Mouse (Mus musculus) midbrain, embryonic 11.5 days (tissue): Measurements from ENCODE around the gene Fabp1. TPM values are rescaled to one million over a fixed set of nuclear protein-coding genes. Genes with fewer than 3 reads are reported as not detected.

Experiments
- ATAC-seq: fragments of 200-750 bp; cut with Nextera tagmentation; 2 replicates; pipeline ENCODE4 v1.8.0; 2017; ENCODE audit warnings: moderate TSS enrichment, moderate library complexity; ENCODE audit not compliant: low FRiP score
- DNase-seq: peaks from one replicate; pipeline ENCODE4 v3.0.0; 2015; ENCODE audit warnings: low spot score; ENCODE audit errors: missing footprints
- H3K27ac ChIP-seq: fragments of 300-500 bp; sonication (generic); 2 replicates; pipeline ENCODE4 v1.5.1; 2014; ENCODE audit warnings: low read depth, low read length
- H3K27me3 ChIP-seq: fragments of 300-500 bp; sonication (generic); 2 replicates; pipeline ENCODE4 v1.6.1; 2014; ENCODE audit warnings: mild to moderate bottlenecking, low read length, moderate library complexity, mixed read lengths; ENCODE audit not compliant: control insufficient read depth, insufficient read depth
- H3K36me3 ChIP-seq: fragments of 300-500 bp; sonication (generic); 2 replicates; pipeline ENCODE4 v1.6.1; 2014; ENCODE audit warnings: mild to moderate bottlenecking, low read length, moderate library complexity, mixed read lengths; ENCODE audit not compliant: control insufficient read depth, insufficient read depth
- H3K4me1 ChIP-seq: fragments of 300-500 bp; sonication (generic); 2 replicates; pipeline ENCODE4 v1.6.1; 2014; ENCODE audit warnings: low read length; ENCODE audit not compliant: control insufficient read depth, insufficient read depth
- H3K4me2 ChIP-seq: fragments of 300-500 bp; sonication (generic); 2 replicates; pipeline ENCODE4 v1.6.1; 2014; ENCODE audit warnings: mild to moderate bottlenecking, moderate library complexity
- H3K4me3 ChIP-seq: fragments of 300-500 bp; sonication (generic); 2 replicates; pipeline ENCODE4 v1.5.1; 2014; ENCODE audit warnings: low read depth, low read length
- H3K9ac ChIP-seq: fragments of 300-500 bp; sonication (generic); 2 replicates; pipeline ENCODE4 v1.6.1; 2014; ENCODE audit warnings: low read length
- H3K9me3 ChIP-seq: fragments of 300-500 bp; sonication (generic); 2 replicates; pipeline ENCODE4 v1.6.1; 2016; ENCODE audit warnings: low read length; ENCODE audit not compliant: control insufficient read depth
- WGBS: fragments of 180-500 bp; shearing (Covaris S2); extraction: QIAGEN DNeasy Blood & Tissue Kit; methylation state at CpG from one replicate; pipeline ENCODE4 v1.1.7; 2014; 5-methylcytosine and 5-hydroxymethylcytosine counted together
- polyA plus RNA-seq: library from polyadenylated mRNA; unstranded; fragments of >200 nt; fragmentation: Nextera tagmentation; extraction: Ambion mirVana; gene quantifications from 2 replicates; pipeline ENCODE4 v1.2.1, GENCODE M21; 2014

Gene Fabp1
- polyA plus RNA-seq, 1 experiment from 2014 or later = not detected

DNA sequence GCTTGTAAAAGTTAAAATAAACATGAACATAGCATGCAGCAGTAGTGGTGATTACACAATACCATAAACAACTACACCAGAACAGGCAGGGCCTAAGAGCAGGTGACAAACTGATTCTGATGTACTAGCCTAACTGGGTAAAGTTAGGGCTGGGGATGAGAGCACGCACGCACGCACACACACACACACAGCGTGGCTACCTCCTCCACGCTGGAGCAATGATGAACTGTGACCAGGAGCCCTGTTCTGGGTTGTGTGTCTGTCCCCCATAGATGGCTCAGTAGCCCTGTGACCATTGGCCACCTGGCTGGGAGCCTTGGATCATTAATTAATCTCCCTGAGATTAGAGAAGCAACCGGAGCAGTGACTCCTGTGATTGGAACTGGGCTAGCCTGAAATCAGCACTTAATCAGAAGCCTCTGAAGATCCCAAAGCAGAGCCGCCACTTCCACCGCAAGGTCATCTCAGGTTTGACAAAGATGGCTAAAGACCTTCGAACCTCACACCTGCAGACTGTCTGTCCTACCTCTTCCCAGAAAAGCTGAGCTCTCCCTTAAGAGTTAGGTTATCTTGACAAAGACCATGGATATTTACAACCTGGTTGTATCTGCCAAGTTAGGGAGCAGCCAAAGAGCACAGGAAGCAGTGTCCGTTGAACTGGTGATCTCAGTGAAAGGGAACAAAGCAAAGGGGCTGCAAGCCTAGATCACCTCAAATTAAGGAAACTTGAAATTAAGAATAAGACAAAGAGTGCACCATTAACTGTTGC, 26.6 kb upstream of the Fabp1 start:
- no peaks in the 10 kb centered on the region for H3K27me3 ChIP-seq
- no peak overlapping the region for H3K4me3 ChIP-seq
- DNase-seq (no peak), ATAC-seq (no peak)
- no peak overlapping the region for H3K4me2 ChIP-seq
- no peak overlapping the region for H3K9ac ChIP-seq
- H3K9me3 ChIP-seq = no peaks in the 10 kb centered on the region
- 90% methylated on average over 10 of the region's 10 CpGs for WGBS
- H3K36me3 ChIP-seq = no peaks in the 10 kb centered on the region
- H3K4me1 ChIP-seq = no peaks in the 10 kb centered on the region
- no peak overlapping the region for H3K27ac ChIP-seq

DNA sequence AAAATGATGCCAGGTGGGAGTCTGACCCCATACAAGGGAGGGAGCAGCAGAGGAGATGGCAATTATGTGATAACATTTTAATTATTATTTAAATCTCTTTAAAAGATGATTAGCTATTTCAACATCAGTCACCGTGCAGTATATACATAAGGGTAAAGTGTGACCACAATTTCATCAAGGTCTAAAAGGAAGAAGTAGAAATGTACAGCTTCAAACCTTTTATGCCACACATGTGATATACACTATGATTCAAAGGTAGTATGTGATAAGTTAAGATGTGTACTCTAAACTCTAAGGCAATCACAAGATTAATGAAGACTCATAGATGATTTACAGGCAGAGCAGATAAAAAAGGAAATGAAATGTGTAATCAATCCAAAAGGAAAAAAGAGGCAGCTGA, 19.0 kb upstream of the Fabp1 start:
- H3K36me3 ChIP-seq = no peaks in the 10 kb centered on the region
- no peaks in the 10 kb centered on the region for H3K9me3 ChIP-seq
- no peak overlapping the region for H3K27ac ChIP-seq
- DNase-seq (no peak), ATAC-seq (no peak)
- H3K4me2 ChIP-seq = no peak overlapping the region
- 91% methylated on average over 1 of the region's 1 CpGs for WGBS
- no peaks in the 10 kb centered on the region for H3K27me3 ChIP-seq
- H3K9ac ChIP-seq = no peak overlapping the region
- H3K4me3 ChIP-seq = no peak overlapping the region
- H3K4me1 ChIP-seq = no peaks in the 10 kb centered on the region

DNA sequence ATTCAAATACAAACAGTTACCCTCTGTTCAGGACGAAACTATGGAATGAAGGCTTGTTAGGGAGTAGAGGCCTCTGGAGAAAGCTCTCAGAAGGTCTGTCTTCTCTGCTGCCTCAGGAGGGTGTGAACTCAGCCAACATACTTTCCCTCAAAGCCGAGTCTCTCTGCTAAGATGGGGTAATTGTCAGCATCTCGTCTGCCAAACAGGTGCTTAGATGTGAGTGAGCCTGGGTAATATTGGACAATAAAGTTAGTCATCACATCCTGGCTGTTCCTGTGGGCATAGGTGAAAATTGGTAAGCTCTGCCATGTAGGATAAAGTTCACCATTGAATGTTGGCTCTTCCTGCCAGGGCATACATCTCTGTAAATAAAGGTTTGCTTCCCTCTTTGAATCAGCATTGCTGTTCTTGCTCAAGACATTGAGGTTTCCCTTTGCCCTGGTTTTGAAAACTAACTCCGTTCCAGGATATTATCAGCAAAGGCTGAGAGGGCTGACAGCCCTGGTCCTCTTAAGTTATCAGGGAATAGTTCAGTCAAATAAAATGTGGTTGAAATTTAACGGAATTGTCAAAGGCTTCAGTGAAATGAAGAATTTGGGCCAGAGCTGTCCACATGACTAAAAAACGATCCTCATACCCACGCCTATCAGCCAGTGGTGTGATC, 14.6 kb upstream of the Fabp1 start:
- no peaks in the 10 kb centered on the region for H3K27me3 ChIP-seq
- no peak overlapping the region for H3K4me2 ChIP-seq
- no peak overlapping the region for H3K27ac ChIP-seq
- H3K9me3 ChIP-seq = no peaks in the 10 kb centered on the region
- H3K36me3 ChIP-seq = no peaks in the 10 kb centered on the region
- WGBS = 92% methylated on average over 7 of the region's 7 CpGs
- no peaks in the 10 kb centered on the region for H3K4me1 ChIP-seq
- H3K4me3 ChIP-seq = no peak overlapping the region
- DNase-seq (no peak), ATAC-seq (no peak)
- H3K9ac ChIP-seq = no peak overlapping the region

DNA sequence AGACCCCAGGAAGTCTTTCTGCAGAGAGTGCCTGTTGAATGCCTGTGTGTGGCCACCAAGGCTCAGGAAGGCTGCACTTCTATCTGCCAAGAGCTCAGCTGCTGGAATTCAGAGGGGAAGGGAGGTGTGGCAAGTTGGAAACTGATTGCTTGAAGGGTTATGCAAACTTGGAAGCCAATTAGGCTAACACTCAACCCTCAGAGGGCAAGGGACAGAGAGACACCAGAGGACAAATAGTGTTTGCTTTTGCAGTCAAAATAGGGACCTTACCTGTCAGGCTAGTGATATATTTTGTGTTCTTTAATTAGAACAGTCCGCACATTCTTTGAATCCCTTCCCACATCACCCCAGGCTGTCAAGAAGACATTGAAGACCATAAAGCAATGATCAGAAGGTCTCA, 10.0 kb upstream of the Fabp1 start:
- H3K9me3 ChIP-seq = no peaks in the 10 kb centered on the region
- H3K27ac ChIP-seq = no peak overlapping the region
- ATAC-seq (no peak), DNase-seq (no peak)
- no peak overlapping the region for H3K4me2 ChIP-seq
- no peaks in the 10 kb centered on the region for H3K36me3 ChIP-seq
- no peaks in the 10 kb centered on the region for H3K4me1 ChIP-seq
- no peak overlapping the region for H3K4me3 ChIP-seq
- H3K9ac ChIP-seq = no peak overlapping the region
- WGBS = 90% methylated on average over 1 of the region's 1 CpGs
- H3K27me3 ChIP-seq = no peaks in the 10 kb centered on the region

DNA sequence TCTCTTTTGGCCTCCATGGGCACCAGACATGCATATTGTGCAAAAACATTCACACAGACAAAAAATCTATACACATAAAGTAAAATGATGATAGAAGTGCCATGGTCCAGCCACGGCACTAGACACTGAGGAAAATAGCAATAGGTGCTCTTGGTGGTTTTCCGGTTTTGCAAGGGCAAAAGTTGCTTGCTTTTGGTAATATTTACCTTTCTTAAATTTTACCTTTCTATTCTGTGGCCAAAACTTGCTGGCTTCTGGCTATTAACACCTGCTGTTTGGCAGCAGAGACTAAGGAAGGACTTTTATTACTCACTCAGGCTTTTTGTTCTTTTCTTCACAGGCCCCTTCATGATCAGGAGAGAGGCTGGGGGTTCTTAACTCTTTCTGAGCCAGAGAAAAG, 9.1 kb upstream of the Fabp1 start:
- no peak overlapping the region for H3K4me3 ChIP-seq
- no peaks in the 10 kb centered on the region for H3K4me1 ChIP-seq
- no peak overlapping the region for H3K4me2 ChIP-seq
- H3K36me3 ChIP-seq = no peaks in the 10 kb centered on the region
- ATAC-seq = no peak
- H3K9me3 ChIP-seq = no peaks in the 10 kb centered on the region
- no peaks in the 10 kb centered on the region for H3K27me3 ChIP-seq
- 94% methylated on average over 2 of the region's 2 CpGs for WGBS
- H3K9ac ChIP-seq = no peak overlapping the region
- no peak overlapping the region for H3K27ac ChIP-seq
- DNase-seq = no peak

DNA sequence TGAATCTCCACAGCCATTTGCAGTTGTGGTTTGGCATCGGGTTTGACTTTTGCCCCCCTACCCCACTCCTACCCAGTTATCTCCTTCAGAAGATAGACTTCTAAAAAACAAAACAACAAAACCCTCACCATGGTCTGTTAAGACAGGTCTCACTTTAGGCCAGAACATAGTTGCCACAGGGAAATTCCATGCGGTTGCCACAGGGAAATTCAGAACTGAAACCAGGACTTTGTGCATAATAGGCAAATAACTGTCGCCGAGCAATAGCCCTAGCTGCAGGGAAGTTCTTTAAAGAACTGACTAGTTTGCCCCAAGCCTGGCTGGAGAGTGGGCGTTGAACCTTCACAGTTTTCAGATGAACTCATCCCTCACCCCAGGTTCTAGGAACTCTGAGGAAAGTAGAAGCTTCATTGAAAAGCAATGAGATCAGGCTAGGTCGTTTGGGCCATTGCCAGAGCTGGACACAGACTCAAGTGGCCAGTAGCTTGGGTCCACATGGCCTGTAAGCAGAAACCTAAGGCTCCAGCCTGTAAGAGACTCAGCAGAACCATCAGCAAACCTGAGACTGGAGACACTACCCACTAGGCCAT, 6.4 kb upstream of the Fabp1 start:
- Histone ChIP-seq H3K4me3 (no peak overlapping the region), H3K36me3 (no peaks in the 10 kb centered on the region), H3K4me1 (no peaks in the 10 kb centered on the region), H3K9ac (no peak overlapping the region), H3K4me2 (no peak overlapping the region), H3K27ac (no peak overlapping the region), H3K9me3 (no peaks in the 10 kb centered on the region), H3K27me3 (no peaks in the 10 kb centered on the region)
- 85% methylated on average over 6 of the region's 6 CpGs for WGBS
- no peak for DNase-seq
- ATAC-seq = no peak

DNA sequence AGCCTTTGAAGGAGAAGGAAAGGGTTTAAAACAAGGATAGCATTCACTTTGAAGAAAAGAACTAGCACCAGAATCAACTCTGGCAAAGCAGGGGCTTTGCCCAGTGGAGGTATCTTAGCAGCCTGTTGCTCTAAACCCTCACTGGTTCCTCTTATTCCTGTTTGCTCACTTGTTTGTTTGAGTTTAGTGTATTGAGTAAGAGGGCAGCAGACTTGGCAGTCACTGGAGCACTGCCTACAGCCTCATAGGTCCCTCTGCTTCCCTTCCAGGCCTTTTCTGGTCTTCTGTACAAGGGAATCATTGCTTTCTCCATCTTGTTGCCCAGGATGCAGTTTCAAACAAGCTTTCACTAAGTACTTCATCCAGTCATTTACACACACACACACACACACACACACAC, 3.5 kb upstream of the Fabp1 start:
- Histone ChIP-seq H3K4me3 (no peak overlapping the region), H3K36me3 (no peaks in the 10 kb centered on the region), H3K4me2 (no peak overlapping the region), H3K27me3 (no peaks in the 10 kb centered on the region), H3K27ac (no peak overlapping the region), H3K9me3 (no peaks in the 10 kb centered on the region), H3K4me1 (no peaks in the 10 kb centered on the region), H3K9ac (no peak overlapping the region)
- ATAC-seq (no peak), DNase-seq (no peak)

DNA sequence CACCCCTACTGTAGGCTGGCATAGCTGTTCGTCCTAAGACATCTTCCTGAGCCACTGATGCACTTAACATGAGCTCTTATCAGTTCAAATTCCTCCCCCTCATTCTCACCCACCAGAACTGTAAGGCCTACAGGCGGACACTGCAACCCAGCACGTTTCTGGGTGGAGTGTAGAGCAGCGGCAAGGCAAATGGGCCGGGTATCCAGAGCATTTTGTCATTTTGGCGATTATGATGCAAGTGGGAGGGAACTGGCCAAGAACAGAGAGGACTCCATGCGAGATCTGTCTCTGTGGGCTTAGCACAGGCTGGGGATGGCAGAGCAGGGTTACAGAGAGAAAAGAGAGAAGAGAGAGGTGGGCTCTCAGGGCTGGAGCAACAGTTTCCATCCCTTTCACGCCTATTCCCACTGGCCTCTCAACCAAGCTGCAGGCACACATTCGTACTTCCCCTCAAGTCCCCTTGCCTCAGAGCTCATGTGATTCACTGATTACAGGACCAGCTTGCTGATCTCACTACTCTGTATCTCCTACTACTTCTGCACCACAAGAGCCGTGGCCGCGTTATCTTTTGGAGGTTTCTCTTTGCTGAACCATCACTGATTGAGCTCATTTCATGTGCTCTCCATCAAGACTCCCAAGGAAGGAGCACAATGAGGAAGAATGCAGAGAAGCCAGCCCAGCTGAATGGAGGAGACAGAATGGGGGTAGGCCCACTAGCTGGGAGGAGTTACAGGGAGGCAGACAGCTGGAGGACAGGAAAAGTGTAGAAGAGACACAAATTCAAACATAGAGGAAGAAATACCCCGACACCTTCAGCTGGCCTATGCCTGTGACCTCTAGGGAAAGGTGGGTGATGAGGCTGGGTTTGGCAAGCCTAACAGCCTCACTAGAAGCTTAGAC, 1.7 kb upstream of the Fabp1 start:
- DNase-seq = no peak
- WGBS = 86% methylated on average over 13 of the region's 13 CpGs
- Histone ChIP-seq H3K27me3 (no peaks in the 10 kb centered on the region), H3K4me2 (no peak overlapping the region), H3K4me3 (no peak overlapping the region), H3K27ac (no peak overlapping the region), H3K4me1 (no peaks in the 10 kb centered on the region), H3K9ac (no peak overlapping the region), H3K9me3 (no peaks in the 10 kb centered on the region), H3K36me3 (no peaks in the 10 kb centered on the region)
- ATAC-seq = no peak

DNA sequence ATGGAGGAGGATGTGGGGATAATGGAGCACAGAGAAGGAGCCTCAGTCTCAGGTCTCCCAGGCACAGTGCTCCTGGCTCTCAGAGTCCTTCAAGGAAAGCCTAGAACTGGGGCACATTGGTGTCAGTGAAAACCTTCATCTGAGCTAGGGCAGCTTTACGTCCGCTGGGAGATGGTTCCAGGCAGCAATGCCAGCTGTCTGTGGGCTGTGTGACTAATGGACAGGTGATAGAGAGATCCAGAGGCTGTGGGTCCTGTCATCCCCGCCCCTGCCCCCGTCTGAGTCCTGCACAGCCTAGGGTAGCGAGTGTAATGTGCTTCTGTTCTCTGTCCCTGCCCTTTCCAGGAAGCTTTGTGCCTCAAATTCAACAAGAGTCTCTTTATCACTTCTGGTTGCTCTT, 2.3 kb downstream of the Fabp1 start:
- Histone ChIP-seq H3K27ac (no peak overlapping the region), H3K4me3 (no peak overlapping the region), H3K9me3 (no peaks in the 10 kb centered on the region), H3K9ac (no peak overlapping the region), H3K4me2 (no peak overlapping the region), H3K4me1 (no peaks in the 10 kb centered on the region), H3K36me3 (no peaks in the 10 kb centered on the region), H3K27me3 (no peaks in the 10 kb centered on the region)
- DNase-seq = no peak
- ATAC-seq = no peak
- 75% methylated on average over 5 of the region's 5 CpGs for WGBS
